Mouse (Mus musculus) brain, embryonic 14.5 days (tissue): ENCODE measurements at regions not wholly inside any gene's neighbourhood (a gene's known extent, or its start where the extent isn't known, plus 50 kb on each side); places are given as distances from the start of the nearest gene placed in this dataset.

Experiments used
- CTCF ChIP-seq: fragments of 200-500 bp; IDR thresholded peaks from 2 replicates; pipeline ENCODE4 v1.5.1; 2012; ENCODE audit warnings: inconsistent platforms, mild to moderate bottlenecking, moderate library complexity, borderline replicate concordance; ENCODE audit not compliant: insufficient read depth, insufficient read length; ENCODE audit errors: extremely low read depth
- POLR2A ChIP-seq: fragments of 200-500 bp; IDR thresholded peaks from 2 replicates; pipeline ENCODE4 v1.6.1; 2012; ENCODE audit warnings: mild to moderate bottlenecking, inconsistent platforms, borderline replicate concordance; ENCODE audit not compliant: poor library complexity, insufficient read depth, insufficient read length, severe bottlenecking; ENCODE audit errors: extremely low read depth

DNA sequence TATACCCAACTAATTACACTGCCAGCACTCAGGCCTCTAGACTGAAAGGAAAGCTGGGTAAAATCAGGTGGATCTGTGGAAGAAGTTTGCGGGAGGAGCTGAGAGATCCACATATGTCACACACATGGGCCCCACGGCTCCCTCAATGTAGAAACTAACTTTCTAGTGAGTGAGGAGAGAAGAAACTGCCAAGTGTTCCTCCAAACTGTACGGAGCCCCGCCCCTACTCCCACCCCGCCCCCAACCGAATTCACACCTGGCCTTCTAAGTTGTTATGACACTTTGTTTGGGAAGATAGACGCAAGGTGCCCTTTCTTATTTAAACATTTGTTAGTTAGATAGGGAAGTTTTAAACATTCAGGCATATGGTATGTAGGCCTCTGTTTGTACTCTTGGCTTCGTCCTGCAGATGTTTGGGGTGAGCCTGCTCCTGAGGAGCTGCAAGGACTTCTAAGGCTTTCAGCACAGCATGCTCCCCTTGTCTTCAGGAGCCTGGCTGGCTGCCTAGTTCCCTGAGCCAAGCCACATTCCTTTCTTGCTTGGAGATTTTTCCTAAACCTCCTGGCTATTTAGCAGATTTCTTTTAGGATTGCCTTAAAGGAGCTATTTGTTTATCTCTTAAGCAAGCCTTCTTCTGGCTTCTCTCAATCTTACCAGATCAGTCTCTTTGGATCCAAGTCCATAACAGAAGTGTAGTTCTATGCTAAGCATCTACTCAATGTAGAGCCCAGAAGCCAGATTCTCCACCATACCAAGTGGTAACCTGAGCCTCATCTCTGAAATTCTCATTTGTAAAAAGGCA lies 61.1 kb downstream of the Mid1ip1 start:
- no peak for TF ChIP-seq POLR2A
- TF ChIP-seq CTCF = no peak
